Mouse (Mus musculus) hindbrain, embryonic 14.5 days (tissue): ENCODE data around the gene Aspdh. TPM values are rescaled to one million over a fixed set of nuclear protein-coding genes. Genes with fewer than 3 reads are reported as not detected.
A peak's percentile ranks its signal among the peaks of the same experiment; 100 is the strongest.

Source experiments
- ATAC-seq: fragments of 200-750 bp; cut with Nextera tagmentation; 2 replicates; pipeline ENCODE4 v1.8.0; 2017; ENCODE audit warnings: moderate number of reproducible peaks, mild to moderate bottlenecking, moderate TSS enrichment, moderate library complexity; ENCODE audit not compliant: low FRiP score
- DNase-seq: peaks from one replicate; pipeline ENCODE4 v3.0.0-alpha.2; 2015; ENCODE audit warnings: low spot score
- H3K27ac ChIP-seq: fragments of 300-500 bp; sonication (generic); 2 replicates; pipeline ENCODE4 v1.5.1; 2014; ENCODE audit warnings: mild to moderate bottlenecking, moderate library complexity
- H3K27me3 ChIP-seq: fragments of 300-500 bp; sonication (generic); 2 replicates; pipeline ENCODE4 v1.6.1; 2014; ENCODE audit warnings: mild to moderate bottlenecking, low read length, mixed read lengths; ENCODE audit not compliant: control insufficient read depth, insufficient read depth
- H3K36me3 ChIP-seq: fragments of 300-500 bp; sonication (generic); replicated peaks from 2 replicates; pipeline ENCODE4 v1.6.1; 2014; ENCODE audit not compliant: control insufficient read depth, insufficient read depth
- H3K4me1 ChIP-seq: fragments of 300-500 bp; sonication (generic); replicated peaks from 2 replicates; pipeline ENCODE4 v1.6.1; 2014; ENCODE audit warnings: antibody characterized with exemption, low read length, mixed read lengths; ENCODE audit not compliant: control insufficient read depth, insufficient read depth
- H3K4me2 ChIP-seq: fragments of 300-500 bp; sonication (generic); replicated peaks from 2 replicates; pipeline ENCODE4 v1.6.1; 2014; ENCODE audit warnings: mild to moderate bottlenecking, moderate library complexity
- H3K4me3 ChIP-seq: fragments of 300-500 bp; sonication (generic); replicated peaks from 2 replicates; pipeline ENCODE4 v1.5.1; 2014; ENCODE audit warnings: mild to moderate bottlenecking, low read length
- H3K9ac ChIP-seq: fragments of 300-500 bp; sonication (generic); 2 replicates; pipeline ENCODE4 v1.6.1; 2014
- H3K9me3 ChIP-seq: fragments of 300-500 bp; sonication (generic); 2 replicates; pipeline ENCODE4 v1.6.1; 2016; ENCODE audit warnings: low read length; ENCODE audit not compliant: control insufficient read depth
- WGBS: fragments of 180-500 bp; shearing (Covaris S2); extraction: QIAGEN DNeasy Blood & Tissue Kit; methylation state at CpG from one replicate; pipeline ENCODE4 v1.1.7; 2014; 5-methylcytosine and 5-hydroxymethylcytosine counted together
- polyA plus RNA-seq: library from polyadenylated mRNA; unstranded; fragments of >200 nt; fragmentation: Nextera tagmentation; extraction: Ambion mirVana; gene quantifications from 2 replicates; pipeline ENCODE4 v1.2.1, GENCODE M21; 2014

Aspdh gene
- polyA plus RNA-seq: 3.4 and 5.1 TPM in 2 replicates

DNA sequence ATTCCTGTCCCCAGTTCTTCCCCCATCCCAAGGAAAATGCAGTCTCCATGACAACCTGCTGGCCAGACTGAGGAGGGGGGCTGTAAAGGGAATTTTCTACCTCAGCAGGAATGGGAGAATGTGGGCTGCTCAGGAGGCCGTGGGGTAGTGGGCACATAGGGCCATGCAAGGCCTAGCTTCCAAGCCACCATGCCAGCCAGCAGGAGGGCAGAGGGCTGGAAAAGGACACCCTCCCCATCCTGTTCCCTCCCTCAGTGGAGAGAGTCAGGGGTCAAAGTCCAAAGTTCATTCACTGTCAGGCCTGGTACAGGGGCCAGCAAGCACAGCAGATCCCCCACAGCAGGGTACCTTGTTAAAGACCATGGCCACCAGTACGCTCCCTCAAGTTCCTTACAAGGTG is at the start of gene Aspdh:
Aspdh (plus strand) TSS at position 281 of the 400 bp plus-strand sequence.
- no peak for ATAC-seq
- no peak within 1 kb of the TSS for H3K4me2 ChIP-seq
- 55% methylated on average over 2 of the region's 2 CpGs for WGBS

DNA sequence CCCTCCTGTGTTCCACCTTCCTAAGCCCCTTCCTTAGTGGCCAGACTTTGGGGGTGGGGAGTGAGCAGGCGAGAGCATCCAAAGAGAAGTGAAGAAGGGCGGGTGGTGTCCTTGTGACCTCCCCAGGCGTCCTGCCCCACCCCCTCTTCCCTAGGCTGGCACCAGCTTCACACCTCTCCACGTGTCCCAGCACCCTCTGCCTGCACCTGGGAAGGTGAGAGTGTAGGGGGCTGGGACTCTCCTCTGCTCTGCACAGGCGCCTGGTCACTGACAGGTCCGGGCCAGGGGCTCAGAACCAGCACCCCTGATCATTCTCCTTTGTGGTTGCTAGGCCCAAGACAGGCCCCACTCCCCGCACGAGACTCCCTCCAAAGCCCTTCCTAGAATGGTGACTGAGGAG is 37.5 kb upstream of the Aspdh start:
- Histone ChIP-seq H3K27ac (peak overlapping the region; percentile 86), H3K4me1 (peaks cover 37% of the 10 kb centered on the region), H3K36me3 (no peaks in the 10 kb centered on the region), H3K9ac (peak overlapping the region; percentile 46), H3K4me2 (peak overlapping the region; percentile 52), H3K9me3 (no peaks in the 10 kb centered on the region), H3K4me3 (peak overlapping the region; percentile 87), H3K27me3 (no peaks in the 10 kb centered on the region)
- DNase-seq (no peak), ATAC-seq (no peak)
- WGBS: 4% methylated on average over 8 of the region's 8 CpGs

More for the DNA sequence above, at the start of gene Aspdh:
- peak within 1 kb of the TSS; percentile 75 for H3K27ac ChIP-seq
- DNase-seq: no peak
- peak within 1 kb of the TSS; percentile 32; the same call in 1 of the 2 replicates for H3K9ac ChIP-seq
- no peaks in the 10 kb centered on the region for H3K9me3 ChIP-seq
- peaks cover 38% of the 10 kb centered on the region for H3K4me1 ChIP-seq
- H3K36me3 ChIP-seq: peaks cover 40% of the 10 kb centered on the region
- H3K27me3 ChIP-seq: no peaks in the 10 kb centered on the region
- no peak within 1 kb of the TSS for H3K4me3 ChIP-seq

DNA sequence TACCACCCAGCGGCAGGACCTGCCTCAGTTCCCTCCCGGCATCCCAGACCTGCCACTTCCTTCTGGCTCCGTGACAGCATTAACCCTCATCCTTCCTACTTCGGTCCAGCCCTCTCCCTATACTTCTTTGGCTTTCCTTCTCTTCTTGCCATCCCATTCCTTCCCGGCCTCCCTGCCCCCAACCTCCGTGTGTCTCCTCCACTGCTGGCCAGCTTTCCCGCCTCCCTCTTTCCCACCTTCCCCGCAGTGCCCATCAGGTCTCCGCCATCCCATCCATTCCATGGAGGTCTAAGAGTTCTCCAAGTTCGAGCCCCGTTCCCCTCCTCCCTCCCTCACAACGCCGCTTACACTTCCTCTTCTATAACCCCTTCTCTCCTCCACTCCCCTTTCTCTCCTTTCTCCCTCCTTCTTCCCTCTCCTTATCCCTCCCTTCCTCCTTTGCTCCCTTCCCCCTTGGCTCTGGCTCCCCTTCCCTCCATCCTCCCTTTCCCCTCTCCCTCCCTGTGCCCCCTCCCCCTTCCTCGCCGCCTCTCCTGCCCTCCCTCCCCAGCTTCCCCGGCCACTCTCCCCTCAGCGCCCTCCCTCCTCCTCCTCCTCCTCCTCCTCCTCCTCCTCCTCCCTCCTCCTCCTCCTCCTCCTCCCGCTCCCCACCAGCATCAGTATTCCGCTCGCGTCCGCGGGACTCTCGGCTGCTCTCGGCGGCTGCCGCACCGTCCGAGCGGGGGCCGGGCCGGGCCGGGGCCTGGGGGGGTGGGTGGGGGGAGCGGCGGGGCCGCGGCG is 36.8 kb upstream of the Aspdh start:
- Histone ChIP-seq H3K4me2 (peak overlapping the region; percentile 86), H3K4me3 (peak overlapping the region; percentile 87), H3K4me1 (peaks cover 39% of the 10 kb centered on the region), H3K27ac (peak overlapping the region; percentile 100), H3K9ac (peak overlapping the region; percentile 100), H3K9me3 (no peaks in the 10 kb centered on the region), H3K27me3 (no peaks in the 10 kb centered on the region), H3K36me3 (no peaks in the 10 kb centered on the region)
- 2% methylated on average over 17 of the region's 38 CpGs for WGBS
- DNase-seq: peak; percentile 79
- ATAC-seq: peak; percentile 46

DNA sequence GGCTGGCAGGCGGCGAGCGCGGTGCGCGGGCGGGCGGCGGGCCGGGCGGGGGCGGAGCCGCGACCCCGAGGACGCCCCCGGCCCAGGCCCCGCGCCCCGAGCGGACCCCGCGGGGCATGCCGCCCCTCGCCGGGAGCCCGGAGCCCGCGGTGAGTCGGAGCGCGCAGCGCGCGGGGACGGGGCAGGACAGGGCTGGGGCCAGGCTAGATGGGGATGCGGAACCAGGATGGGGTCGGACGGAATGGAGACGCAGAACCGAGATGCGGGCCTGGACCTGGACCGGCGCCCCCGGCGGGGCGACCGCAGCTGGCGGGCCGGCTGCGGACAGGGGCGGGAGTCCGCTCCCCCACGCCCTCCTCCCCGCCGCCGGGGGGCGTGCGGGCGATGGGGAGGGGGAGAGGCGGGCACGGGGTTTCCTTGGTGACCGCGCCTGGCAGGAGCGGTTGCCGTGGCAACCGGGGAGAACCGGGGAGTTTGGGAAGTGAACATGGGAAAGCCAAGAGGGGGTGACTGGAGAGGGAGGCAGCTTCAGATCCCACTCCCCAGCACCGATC is 36.1 kb upstream of the Aspdh start, which contains the start of gene Lrrc4b:
Lrrc4b (plus strand) TSS at position 51 of the 554 bp plus-strand sequence.
- ATAC-seq (peak; percentile 69), DNase-seq (peak; percentile 85)
- H3K36me3 ChIP-seq: no peaks in the 10 kb centered on the region
- no peaks in the 10 kb centered on the region for H3K9me3 ChIP-seq
- H3K4me3 ChIP-seq: peak within 1 kb of the TSS; percentile 87
- H3K27ac ChIP-seq: peak within 1 kb of the TSS; percentile 100
- no peaks in the 10 kb centered on the region for H3K27me3 ChIP-seq
- peaks cover 39% of the 10 kb centered on the region for H3K4me1 ChIP-seq
- H3K4me2 ChIP-seq: peak within 1 kb of the TSS; percentile 86
- peak within 1 kb of the TSS; percentile 100 for H3K9ac ChIP-seq
- 1% methylated on average over 49 of the region's 69 CpGs for WGBS

DNA sequence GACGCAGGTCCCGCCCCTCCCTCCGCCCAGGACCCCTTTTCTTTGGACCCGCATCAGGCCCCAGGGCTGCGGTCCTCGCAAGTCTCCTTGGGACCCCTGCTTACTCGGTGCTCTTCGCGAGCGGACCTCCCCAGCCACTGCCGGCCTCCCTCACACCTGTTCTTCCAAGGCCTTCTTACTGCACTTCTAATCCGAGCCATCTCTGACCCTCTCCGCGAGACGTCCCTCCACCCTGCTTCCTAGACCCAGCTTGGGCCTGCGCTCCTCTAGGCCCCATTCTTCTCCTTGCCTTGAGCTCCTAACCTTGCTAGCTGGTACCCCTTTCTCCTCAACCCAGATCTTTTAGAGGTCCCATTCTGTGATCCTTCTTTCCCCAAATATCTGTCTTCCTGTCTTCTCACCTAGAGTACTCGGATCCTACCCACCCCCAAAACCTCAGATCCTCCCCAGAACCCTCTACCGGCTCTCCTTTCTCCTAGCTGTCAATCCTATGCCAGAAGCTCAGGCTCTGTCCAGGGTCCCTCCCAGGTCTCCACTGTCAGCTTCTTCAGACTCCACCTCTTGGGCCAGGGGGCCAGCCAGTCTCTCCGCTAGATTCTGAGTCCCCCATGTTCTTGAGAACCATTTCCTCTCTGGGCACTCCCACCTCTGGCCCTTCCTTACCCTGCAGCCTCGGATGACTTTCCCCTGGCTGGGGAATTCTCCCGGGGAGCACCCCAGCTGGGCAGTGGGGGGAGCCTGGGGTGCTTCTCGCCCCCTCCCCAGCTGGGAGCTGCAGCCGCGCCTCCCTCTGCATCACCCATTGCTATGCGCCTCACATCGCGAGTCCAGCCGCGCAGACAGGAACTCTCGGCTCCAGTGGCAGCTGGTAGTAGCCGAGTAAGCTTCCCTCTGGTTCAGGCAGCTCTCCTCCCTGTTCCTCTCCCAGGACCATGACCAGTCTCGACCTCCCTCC is 35.4 kb upstream of the Aspdh start:
- Histone ChIP-seq H3K9ac (peak overlapping the region; percentile 100), H3K27me3 (no peaks in the 10 kb centered on the region), H3K4me3 (peak overlapping the region; percentile 87), H3K27ac (peak overlapping the region; percentile 100), H3K9me3 (no peaks in the 10 kb centered on the region), H3K36me3 (no peaks in the 10 kb centered on the region), H3K4me2 (peak overlapping the region; percentile 86), H3K4me1 (peaks cover 39% of the 10 kb centered on the region)
- ATAC-seq (peak; percentile 10; the same call in 1 of the 2 replicates), DNase-seq (no peak)
- 1% methylated on average over 28 of the region's 32 CpGs for WGBS

DNA sequence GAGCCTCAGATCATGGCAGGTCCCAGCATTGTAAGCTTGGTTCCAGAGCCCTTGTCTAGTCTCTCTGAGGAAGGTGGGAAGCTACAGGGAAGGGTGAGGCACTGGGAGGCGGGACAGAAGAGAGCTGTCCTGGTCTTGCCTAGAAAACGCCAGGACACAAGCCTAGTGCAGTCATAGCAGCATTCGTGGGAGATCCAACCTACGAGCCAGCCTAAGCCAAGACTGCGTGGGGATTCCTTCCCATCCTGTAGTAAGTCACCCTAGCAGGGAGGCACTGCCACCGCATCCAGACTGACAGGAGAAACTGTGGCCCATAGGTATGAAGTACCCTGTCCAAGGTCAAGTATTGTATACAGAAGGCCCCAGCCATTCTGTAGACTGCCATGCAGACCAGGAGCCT is 32.6 kb upstream of the Aspdh start:
- Histone ChIP-seq H3K9ac (peak overlapping the region; percentile 16; the same call in 1 of the 2 replicates), H3K4me2 (0 out of 2 replicates have a peak overlapping the region, but pooled peaks have one; percentile 19), H3K4me3 (no peak overlapping the region), H3K36me3 (0 out of 2 replicates have a peak, but pooled peaks cover 4% of the 10 kb centered on the region), H3K9me3 (no peaks in the 10 kb centered on the region), H3K27ac (no peak overlapping the region), H3K4me1 (peaks cover 36% of the 10 kb centered on the region), H3K27me3 (no peaks in the 10 kb centered on the region)
- ATAC-seq: no peak
- DNase-seq: no peak
- 78% methylated on average over 6 of the region's 6 CpGs for WGBS

DNA sequence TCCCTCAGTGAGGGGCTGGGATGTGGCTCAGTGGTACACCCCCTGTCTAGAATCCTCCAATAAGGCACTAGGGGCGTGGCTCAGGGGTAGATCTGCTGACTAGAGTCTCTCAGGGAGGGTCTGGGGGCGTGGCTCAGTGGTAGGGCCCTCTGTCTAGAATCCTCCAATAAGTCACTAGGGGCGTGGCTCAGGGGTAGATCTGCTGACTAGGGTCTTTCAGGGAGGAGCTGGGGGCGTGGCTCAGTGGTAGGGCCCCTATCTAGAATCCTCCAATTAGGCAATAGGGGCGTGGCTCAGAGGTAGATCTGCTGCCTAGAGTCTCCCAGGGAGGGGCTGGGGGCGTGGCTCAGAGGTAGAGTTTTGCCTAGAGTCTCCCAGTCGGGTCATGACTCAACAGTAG is 31.8 kb upstream of the Aspdh start:
- Histone ChIP-seq H3K4me1 (peaks cover 36% of the 10 kb centered on the region), H3K4me3 (no peak overlapping the region), H3K9ac (no peak overlapping the region), H3K27me3 (no peaks in the 10 kb centered on the region), H3K27ac (no peak overlapping the region), H3K4me2 (no peak overlapping the region), H3K9me3 (no peaks in the 10 kb centered on the region), H3K36me3 (0 out of 2 replicates have a peak, but pooled peaks cover 4% of the 10 kb centered on the region)
- ATAC-seq (peak; percentile 9), DNase-seq (peak; percentile 35)
- WGBS: 8% methylated on average over 7 of the region's 7 CpGs

DNA sequence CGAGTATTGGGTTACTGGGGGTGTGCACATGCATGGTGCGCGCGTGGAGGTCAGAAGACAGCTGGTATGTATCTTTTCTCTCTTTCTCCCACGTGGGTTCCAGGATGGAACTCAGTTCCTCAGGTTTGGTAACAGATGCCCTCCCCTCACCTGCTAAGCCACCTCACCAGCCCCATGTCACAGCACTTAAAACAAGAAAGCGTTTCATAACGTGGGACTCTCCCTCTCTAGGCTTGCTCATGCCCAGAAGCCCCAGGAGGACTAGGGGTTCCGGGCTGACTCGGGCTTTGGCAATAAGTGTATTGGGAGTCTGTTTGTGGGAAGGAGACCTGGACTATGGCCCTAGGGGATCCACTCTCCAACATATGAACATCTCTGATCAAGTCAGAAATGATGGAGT is 31.1 kb upstream of the Aspdh start:
- Histone ChIP-seq H3K4me1 (peaks cover 36% of the 10 kb centered on the region), H3K9ac (no peak overlapping the region), H3K27ac (no peak overlapping the region), H3K9me3 (no peaks in the 10 kb centered on the region), H3K4me2 (no peak overlapping the region), H3K36me3 (0 out of 2 replicates have a peak, but pooled peaks cover 4% of the 10 kb centered on the region), H3K27me3 (no peaks in the 10 kb centered on the region), H3K4me3 (no peak overlapping the region)
- DNase-seq (no peak), ATAC-seq (no peak)
- 81% methylated on average over 9 of the region's 9 CpGs for WGBS
